Mouse (Mus musculus) cerebellum, postnatal 4 days (tissue): ENCODE measurements around the gene Gtf2h2.
"Not testable (repeated sequence)": the region's sequence is repeated elsewhere in the genome, so short reads cannot be mapped to it uniquely, and the experiment has no call there.

ENCODE experiments used
- DNase-seq, 2 experiments: peaks; one replicate each; pipeline ENCODE4 v3.0.0; 2022; ENCODE audit warnings: low spot score in 2 of 2, mixed read lengths in 1 of 2

The Gtf2h2 gene

GRCm38 (mm10) chr13:100492061-100492787 is at the start of gene Gtf2h2:
Gene Gtf2h2 (minus strand): TSS chr13:100492579.
- DNase-seq: peak; percentile 86 to 92

- DNase-seq: no peak
Observed at GRCm38 (mm10) chr13:100536149-100536548, 43.8 kb upstream of the Gtf2h2 start.

GRCm38 (mm10) chr13:100532788-100533365 is 40.5 kb upstream of the Gtf2h2 start:
- no peak for DNase-seq

- no peak for DNase-seq
Observed at GRCm38 (mm10) chr13:100526649-100527038, 34.3 kb upstream of the Gtf2h2 start.

- DNase-seq: no peak
Observed at GRCm38 (mm10) chr13:100525935-100526648, 33.7 kb upstream of the Gtf2h2 start.

- DNase-seq: no peak
Observed at GRCm38 (mm10) chr13:100524896-100525295, 32.5 kb upstream of the Gtf2h2 start.

GRCm38 (mm10) chr13:100523698-100524097 is 31.3 kb upstream of the Gtf2h2 start:
- DNase-seq: no peak

- DNase-seq: no peak
Observed at GRCm38 (mm10) chr13:100521724-100522591, 29.6 kb upstream of the Gtf2h2 start.

GRCm38 (mm10) chr13:100519162-100519561 is 26.8 kb upstream of the Gtf2h2 start:
- no peak for DNase-seq

- no peak for DNase-seq
Observed at GRCm38 (mm10) chr13:100518191-100518590, 25.8 kb upstream of the Gtf2h2 start.

- no peak for DNase-seq
Observed at GRCm38 (mm10) chr13:100517652-100518153, 25.3 kb upstream of the Gtf2h2 start.

GRCm38 (mm10) chr13:100516213-100517105 is 24.1 kb upstream of the Gtf2h2 start:
- no peak for DNase-seq

- no peak for DNase-seq
Observed at GRCm38 (mm10) chr13:100512792-100513191, 20.4 kb upstream of the Gtf2h2 start.

- no peak for DNase-seq
Observed at GRCm38 (mm10) chr13:100511860-100512364, 19.5 kb upstream of the Gtf2h2 start.

GRCm38 (mm10) chr13:100511146-100511859 is 18.9 kb upstream of the Gtf2h2 start:
- no peak for DNase-seq

- DNase-seq: not testable (repeated sequence)
Observed at GRCm38 (mm10) chr13:100499625-100500024, 7.2 kb upstream of the Gtf2h2 start.

GRCm38 (mm10) chr13:100495337-100495736 is 3.0 kb upstream of the Gtf2h2 start:
- DNase-seq: no peak

- DNase-seq: not testable (repeated sequence)
Observed at GRCm38 (mm10) chr13:100494370-100494769, 2.0 kb upstream of the Gtf2h2 start.

- no peak for DNase-seq
Observed at GRCm38 (mm10) chr13:100493313-100493712, 934 bp upstream of the Gtf2h2 start.

- DNase-seq: no peak
Observed at GRCm38 (mm10) chr13:100491623-100492022, 756 bp downstream of the Gtf2h2 start.
